Mouse (Mus musculus) kidney, adult 2 months (tissue): ENCODE data around the gene Cnppd1. TPM values are rescaled to one million over a fixed set of nuclear protein-coding genes. Genes with fewer than 3 reads are reported as not detected.

ENCODE experiments used
- DNase-seq: peaks from one replicate; pipeline ENCODE4 v3.0.0; 2021
- H3K27ac ChIP-seq: fragments of 200-500 bp; 2 replicates; pipeline ENCODE4 v1.5.1; 2012; ENCODE audit warnings: low read depth, low read length, control low read depth, inconsistent platforms; ENCODE audit not compliant: insufficient read depth
- H3K27me3 ChIP-seq: fragments of 200-500 bp; replicated peaks from 2 replicates; pipeline ENCODE4 v1.6.1; 2012; ENCODE audit warnings: mild to moderate bottlenecking, moderate library complexity, low read length, inconsistent platforms; ENCODE audit not compliant: control insufficient read depth, insufficient read depth
- H3K36me3 ChIP-seq: fragments of 200-500 bp; 2 replicates; pipeline ENCODE4 v1.6.1; 2012; ENCODE audit warnings: mild to moderate bottlenecking, moderate library complexity, low read length, inconsistent platforms; ENCODE audit not compliant: control insufficient read depth, insufficient read depth
- H3K4me1 ChIP-seq: fragments of 200-500 bp; 2 replicates; pipeline ENCODE4 v1.6.1; 2011; ENCODE audit warnings: low read length; ENCODE audit not compliant: control insufficient read depth, insufficient read depth
- H3K4me3 ChIP-seq: fragments of 200-500 bp; 2 replicates; pipeline ENCODE4 v1.5.1; 2011; ENCODE audit warnings: mild to moderate bottlenecking, low read depth, low read length, control low read depth; ENCODE audit not compliant: insufficient read depth
- CTCF ChIP-seq: fragments of 200-500 bp; conservative IDR thresholded peaks from 2 replicates; pipeline ENCODE4 v1.5.1; 2011; ENCODE audit warnings: low read depth, mild to moderate bottlenecking, control low read depth, low read length, moderate library complexity, mixed read lengths; ENCODE audit not compliant: insufficient read depth, insufficient read length
- POLR2A ChIP-seq: fragments of 200-500 bp; IDR thresholded peaks from one replicate; pipeline ENCODE4 v1.6.1; 2011; ENCODE audit warnings: low read depth, low read length, control low read depth
- WGBS: fragments of 180-500 bp; shearing (Covaris S2); methylation state at CpG from one replicate; pipeline ENCODE4 v1.1.7; 2018; 5-methylcytosine and 5-hydroxymethylcytosine counted together
- polyA plus RNA-seq: library from polyadenylated mRNA; depleted of rRNA; stranded (reverse); fragments of >200 nt; gene quantifications from 2 replicates; pipeline ENCODE4 v1.2.3, GENCODE M21; 2012

The Cnppd1 gene
- polyA plus RNA-seq, 1 experiment, result 67.7 TPM

DNA sequence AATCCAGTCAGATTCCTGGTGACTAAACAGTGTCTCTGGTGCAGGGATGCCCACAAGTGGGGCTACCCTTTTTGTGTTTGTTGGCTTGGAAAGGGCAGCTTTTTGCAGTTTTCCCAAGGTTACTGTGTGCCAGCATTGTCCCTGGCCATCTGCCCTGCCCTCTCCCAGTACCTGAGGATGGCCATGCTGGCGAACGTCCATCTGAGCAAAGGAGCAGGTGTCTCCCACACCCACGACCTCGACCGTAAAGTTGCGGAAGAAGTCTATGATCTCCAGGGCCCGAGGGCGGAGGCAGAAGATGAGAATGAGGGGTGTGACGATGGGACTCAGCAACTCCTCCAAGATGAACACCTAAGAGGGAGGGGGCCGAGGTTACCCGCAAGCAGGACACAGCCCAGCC is 43.0 kb upstream of the Cnppd1 start:
- no peak for DNase-seq
- Histone ChIP-seq H3K4me1 (no peaks in the 10 kb centered on the region), H3K27ac (no peak overlapping the region), H3K36me3 (peaks cover 3% of the 10 kb centered on the region), H3K4me3 (no peak overlapping the region), H3K27me3 (no peaks in the 10 kb centered on the region)
- 87% methylated on average over 11 of the region's 11 CpGs for WGBS
- TF ChIP-seq CTCF (no peak), POLR2A (no peak)

DNA sequence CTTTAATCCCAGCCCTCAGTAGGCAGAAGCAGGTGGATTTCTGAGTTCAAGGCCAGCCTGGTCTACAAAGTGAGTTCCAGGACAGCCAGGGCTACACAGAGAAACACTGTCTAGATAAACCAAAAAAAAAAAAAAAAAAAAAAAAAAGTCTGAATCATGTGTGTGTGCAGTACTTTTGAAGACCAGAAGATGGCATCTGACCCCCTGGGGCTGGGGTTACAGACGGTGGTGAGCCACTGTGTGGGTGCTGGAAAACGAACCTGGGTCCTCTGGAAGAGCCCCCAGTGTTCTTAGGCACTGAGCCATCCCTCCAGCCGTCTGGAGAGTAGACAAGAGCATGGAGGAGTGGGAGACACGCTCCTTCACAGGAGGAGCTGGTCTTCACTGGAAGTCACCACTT is 39.6 kb upstream of the Cnppd1 start:
- H3K27me3 ChIP-seq, result no peaks in the 10 kb centered on the region
- peaks cover 3% of the 10 kb centered on the region for H3K36me3 ChIP-seq
- no peak overlapping the region for H3K27ac ChIP-seq
- DNase-seq, result no peak
- H3K4me3 ChIP-seq, result no peak overlapping the region
- TF ChIP-seq CTCF, result 0 out of 2 replicates have a peak, but pooled peaks have one; percentile 12
- no peak for TF ChIP-seq POLR2A
- WGBS, result 72% methylated on average over 4 of the region's 4 CpGs
- H3K4me1 ChIP-seq, result no peaks in the 10 kb centered on the region

DNA sequence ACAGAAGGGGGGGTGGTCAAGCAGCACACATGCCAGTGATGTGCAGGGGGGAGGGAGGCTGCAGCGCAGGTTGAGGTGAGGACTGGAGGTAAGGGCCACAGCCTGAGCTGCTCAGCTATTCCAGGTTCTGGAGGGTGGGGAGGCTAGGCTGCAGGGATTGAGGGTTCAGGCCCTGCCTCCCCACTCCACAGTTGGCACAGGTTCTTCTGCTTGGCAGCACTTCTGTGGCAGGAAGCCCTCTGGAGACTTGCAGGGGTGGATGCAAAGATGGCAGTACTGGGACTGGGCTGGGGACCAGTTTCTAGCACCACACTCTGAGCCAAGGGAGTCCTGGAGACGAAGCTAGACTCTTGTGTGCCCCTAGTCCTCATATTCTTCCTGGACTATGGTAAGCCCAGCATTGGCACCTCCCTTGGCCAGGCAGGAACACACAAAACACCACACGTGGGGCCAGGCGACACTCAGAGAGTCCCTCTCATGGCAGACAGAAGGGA is 38.9 kb upstream of the Cnppd1 start:
- 86% methylated on average over 4 of the region's 4 CpGs for WGBS
- Histone ChIP-seq H3K4me1 (no peaks in the 10 kb centered on the region), H3K36me3 (peaks cover 3% of the 10 kb centered on the region), H3K27ac (no peak overlapping the region), H3K27me3 (no peaks in the 10 kb centered on the region), H3K4me3 (no peak overlapping the region)
- DNase-seq, result no peak
- no peak for TF ChIP-seq CTCF
- no peak for TF ChIP-seq POLR2A

DNA sequence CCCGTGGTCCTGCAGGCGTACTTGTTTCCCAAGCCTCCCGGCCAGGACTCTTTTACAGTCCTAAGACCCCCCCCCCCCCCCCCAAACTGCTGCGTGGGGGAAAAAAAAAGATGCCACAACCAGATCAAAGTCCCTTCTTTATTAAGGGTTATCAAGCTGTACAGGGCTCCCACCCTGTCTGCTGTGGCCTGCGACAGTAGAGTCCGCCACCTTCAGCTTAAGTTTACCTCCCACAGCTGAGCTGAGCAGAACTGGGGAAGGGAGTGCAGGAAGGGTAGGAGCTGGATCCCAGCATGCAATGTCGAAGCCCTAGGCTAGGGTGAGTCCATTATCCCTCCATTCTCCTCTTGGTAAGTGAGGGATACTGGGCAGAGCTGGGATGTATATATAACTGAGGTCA is 38.2 kb upstream of the Cnppd1 start:
- no peak for DNase-seq
- no peaks in the 10 kb centered on the region for H3K27me3 ChIP-seq
- peaks cover 3% of the 10 kb centered on the region for H3K36me3 ChIP-seq
- no peak overlapping the region for H3K4me3 ChIP-seq
- H3K4me1 ChIP-seq, result no peaks in the 10 kb centered on the region
- 31% methylated on average over 7 of the region's 7 CpGs for WGBS
- no peak for TF ChIP-seq CTCF
- TF ChIP-seq POLR2A, result no peak
- H3K27ac ChIP-seq, result no peak overlapping the region

DNA sequence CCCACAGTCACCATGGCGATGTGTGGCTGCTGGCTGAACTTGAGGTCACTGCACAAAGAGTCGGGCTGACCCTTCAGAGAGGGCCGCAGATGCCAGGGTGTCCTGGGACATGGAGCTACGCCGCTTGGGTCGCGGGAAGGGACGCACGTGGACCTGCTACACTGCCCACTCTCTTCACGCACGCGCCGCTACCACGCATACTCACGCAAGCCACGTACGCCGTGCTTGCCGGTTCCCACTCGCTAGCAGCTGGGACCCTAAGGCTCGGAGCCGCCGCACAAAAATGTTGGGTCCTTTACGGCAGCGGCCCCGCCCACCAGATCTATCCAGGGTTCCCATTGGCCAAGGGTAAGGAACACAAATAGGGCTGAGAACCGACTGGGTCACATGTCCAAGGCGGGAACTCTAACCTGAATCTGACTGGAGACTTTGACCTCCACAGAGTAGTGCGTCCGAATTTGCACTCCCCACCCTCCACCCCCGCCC is 37.6 kb upstream of the Cnppd1 start, which contains the start of gene Abcb6:
Abcb6 (minus strand) TSS at position 288 of the 486 bp plus-strand sequence.
- Histone ChIP-seq H3K36me3 (peaks cover 3% of the 10 kb centered on the region), H3K27ac (no peak within 1 kb of the TSS; the same call in 1 of the 2 replicates), H3K4me1 (no peaks in the 10 kb centered on the region), H3K4me3 (peak within 1 kb of the TSS; percentile 88), H3K27me3 (no peaks in the 10 kb centered on the region)
- no peak for TF ChIP-seq CTCF
- no peak for TF ChIP-seq POLR2A
- WGBS, result under 1% methylated on average over 31 of the region's 31 CpGs
- peak; percentile 96 for DNase-seq

DNA sequence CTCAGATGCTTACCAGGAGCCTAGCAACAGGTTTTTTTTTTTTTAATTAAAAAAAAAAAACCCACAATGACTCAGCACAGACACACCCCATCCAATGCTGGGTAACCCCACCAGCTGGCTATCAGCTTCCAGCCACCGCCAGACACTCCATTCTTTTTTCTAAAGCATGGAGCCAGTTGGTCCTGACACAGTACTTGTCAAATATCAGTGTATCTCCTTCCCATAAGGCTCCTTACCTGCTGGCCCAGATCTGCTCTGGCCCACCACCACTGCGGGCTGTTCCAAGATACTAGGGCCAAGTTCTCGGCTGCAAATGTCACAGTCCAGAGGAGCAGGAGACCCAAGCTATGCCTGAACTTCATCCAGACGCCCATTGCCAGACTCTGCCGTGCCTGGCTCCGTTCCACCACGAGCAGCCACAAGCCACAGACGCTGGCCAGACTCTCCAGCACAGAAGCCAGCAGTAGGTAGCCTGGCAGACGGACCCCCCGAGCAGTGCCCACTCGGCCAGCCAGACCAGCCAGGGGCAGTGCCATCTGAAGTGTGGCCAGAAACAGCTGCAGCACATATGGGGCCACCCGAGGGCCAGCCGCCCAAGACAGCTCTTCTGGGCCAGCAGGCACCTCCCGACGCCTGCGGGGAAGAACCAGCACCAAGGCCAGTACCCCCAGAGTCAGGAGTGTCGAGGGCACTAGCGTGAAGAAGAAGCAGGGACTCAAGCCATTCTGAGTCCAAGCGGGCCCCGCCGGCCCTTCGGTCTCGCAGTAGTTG is 37.0 kb upstream of the Cnppd1 start:
- Histone ChIP-seq H3K27ac (no peak overlapping the region; the same call in 1 of the 2 replicates), H3K4me1 (no peaks in the 10 kb centered on the region), H3K36me3 (peaks cover 3% of the 10 kb centered on the region), H3K4me3 (peak overlapping the region; percentile 88), H3K27me3 (no peaks in the 10 kb centered on the region)
- 6% methylated on average over 23 of the region's 23 CpGs for WGBS
- no peak for TF ChIP-seq POLR2A
- TF ChIP-seq CTCF, result no peak
- DNase-seq, result peak; percentile 75
